Mouse (Mus musculus) spleen, adult 2 months (tissue): ENCODE data around the gene Nxpe4.
"Not testable (repeated sequence)": the region's sequence is repeated elsewhere in the genome, so short reads cannot be mapped to it uniquely, and the experiment has no call there.

Experiments used
- CTCF ChIP-seq: fragments of 200-500 bp; IDR thresholded peaks from 2 replicates; pipeline ENCODE4 v1.5.1; 2011; ENCODE audit warnings: mild to moderate bottlenecking, inconsistent platforms; ENCODE audit not compliant: insufficient read depth, insufficient read length, insufficient replicate concordance; ENCODE audit errors: extremely low read depth
- POLR2A ChIP-seq: fragments of 200-500 bp; IDR thresholded peaks from 2 replicates; pipeline ENCODE4 v1.6.1; 2011; ENCODE audit warnings: low read depth, low read length, inconsistent platforms

DNA sequence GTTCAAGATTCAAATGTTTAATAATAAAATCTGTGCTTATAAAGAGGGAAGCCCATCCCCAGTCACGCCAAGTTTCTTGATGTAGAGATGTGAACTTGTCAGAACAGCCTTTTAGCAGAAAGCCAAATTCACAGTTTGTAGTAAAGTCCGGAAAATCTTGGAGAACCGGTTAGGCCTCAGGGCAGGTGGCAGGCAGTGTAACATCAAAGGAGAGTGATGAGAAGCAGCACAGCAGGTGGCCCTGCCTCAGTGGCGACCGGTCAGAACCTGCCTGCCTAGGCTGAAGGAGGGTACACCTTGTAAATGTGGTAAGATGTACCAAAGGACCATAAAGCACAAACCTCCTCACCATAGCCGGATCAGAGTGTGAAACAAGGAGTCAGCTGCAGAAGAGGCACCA lies 4.7 kb downstream of the Nxpe4 start:
- not testable (repeated sequence) for TF ChIP-seq POLR2A, CTCF
